Comparison of ENCODE assay signal across 10 mouse cellular contexts in genomic region chr9:44111909-44112308, GRCm38 (mm10). TPM values are rescaled to one million over a fixed set of nuclear protein-coding genes. Genes with fewer than 3 reads are reported as not detected.
DNase-seq lines count a peak whose midpoint lies in the region; ATAC-seq and TF ChIP-seq lines count a peak whose summit lies in the region.
"Not testable (repeated sequence)": the region's sequence is repeated elsewhere in the genome, so short reads cannot be mapped to it uniquely, and the experiment has no call there.
"Had no signal": no experiment of that assay in that cellular context is flagged by ENCODE, and none has a peak within 500 bp of the region (broad histone marks: within the 10 kb centered on the region; RNA-seq: fewer than 3 reads in every experiment).

No protein-coding gene starts in this region.

- H3K4me2 ChIP-seq in forebrain, embryonic 14.5 days (ENCODE audit: low read length), result peak overlapping the region; percentile 45
- H3K4me2 ChIP-seq in heart, embryonic 16.5 days (ENCODE audit: low read depth, low read length), result peak overlapping the region; percentile 65
- H3K4me2 ChIP-seq in intestine, postnatal 0 days (replicated peaks; ENCODE audit: low read depth), result peak overlapping the region; percentile 70; the same call in 1 of the 2 replicates
- H3K4me2 ChIP-seq in limb, embryonic 15.5 days, result peak overlapping the region; percentile 52
- peak overlapping the region; percentile 60 for H3K4me2 ChIP-seq in lung, embryonic 16.5 days (ENCODE audit: low read depth, low read length)
- peak overlapping the region; percentile 60 for H3K4me2 ChIP-seq in neural tube, embryonic 13.5 days

- not testable (repeated sequence) for H3K9ac ChIP-seq in forebrain, embryonic 14.5 days (ENCODE audit: low read length); heart, embryonic 16.5 days (ENCODE audit: low read length); intestine, postnatal 0 days (ENCODE audit: low read depth, low read length); limb, embryonic 15.5 days; lung, embryonic 16.5 days (ENCODE audit: low read length); neural tube, embryonic 13.5 days

- not testable (repeated sequence) for H3K27me3 ChIP-seq in embryonic facial prominence, embryonic 10.5 days (replicated peaks; ENCODE audit: low read depth, poor library complexity, severe bottlenecking); forebrain, embryonic 14.5 days (replicated peaks; ENCODE audit: control insufficient read depth, insufficient read depth, low read length); heart, embryonic 16.5 days (ENCODE audit: control insufficient read depth, insufficient read depth, low read length); intestine, postnatal 0 days (replicated peaks; ENCODE audit: control insufficient read depth, insufficient read depth, low read length); limb, embryonic 15.5 days; lung, embryonic 16.5 days (ENCODE audit: control insufficient read depth, insufficient read depth, low read depth, low read length); neural tube, embryonic 13.5 days

- 78% methylated on average over 10 of the region's 12 CpGs for WGBS in embryonic facial prominence, embryonic 10.5 days
- WGBS in forebrain, embryonic 14.5 days, result 72% methylated on average over 9 of the region's 12 CpGs
- WGBS in heart, embryonic 16.5 days, result 49% methylated on average over 10 of the region's 12 CpGs
- 45% methylated on average over 9 of the region's 12 CpGs for WGBS in intestine, postnatal 0 days
- 50% methylated on average over 10 of the region's 12 CpGs for WGBS in limb, embryonic 15.5 days
- 45% methylated on average over 9 of the region's 12 CpGs for WGBS in lung, embryonic 16.5 days
- WGBS in neural tube, embryonic 13.5 days, result 85% methylated on average over 10 of the region's 12 CpGs

- peak overlapping the region; percentile 88 for H3K4me3 ChIP-seq in embryonic facial prominence, embryonic 10.5 days
- peak overlapping the region; percentile 62; the same call in 1 of the 2 replicates for H3K4me3 ChIP-seq in forebrain, embryonic 14.5 days (ENCODE audit: low read depth, low read length)
- peak overlapping the region; percentile 83 for H3K4me3 ChIP-seq in heart, embryonic 16.5 days (ENCODE audit: low read length)
- H3K4me3 ChIP-seq in intestine, postnatal 0 days (ENCODE audit: low read depth, low read length); neural tube, embryonic 13.5 days: not testable (repeated sequence)
- H3K4me3 ChIP-seq in limb, embryonic 15.5 days, result peak overlapping the region; percentile 78; the same call in 1 of the 2 replicates
- peak overlapping the region; percentile 80 for H3K4me3 ChIP-seq in lung, embryonic 16.5 days (ENCODE audit: low read length)

- not testable (repeated sequence) for TF ChIP-seq CTCF in intestine, postnatal 0 days (IDR thresholded peaks at IDR 0.05; ENCODE audit: low read depth)

- H3K4me1 ChIP-seq in embryonic facial prominence, embryonic 10.5 days, result peaks cover 56% of the 10 kb centered on the region
- H3K4me1 ChIP-seq in forebrain, embryonic 14.5 days (ENCODE audit: control insufficient read depth, insufficient read depth, low read length), result peaks cover 20% of the 10 kb centered on the region
- peaks cover 32% of the 10 kb centered on the region for H3K4me1 ChIP-seq in heart, embryonic 16.5 days (ENCODE audit: control insufficient read depth, insufficient read depth, low read length)
- H3K4me1 ChIP-seq in intestine, postnatal 0 days (replicated peaks; ENCODE audit: control insufficient read depth, insufficient read depth, low read length), result not testable (repeated sequence)
- peaks cover 48% of the 10 kb centered on the region for H3K4me1 ChIP-seq in limb, embryonic 15.5 days
- peaks cover 37% of the 10 kb centered on the region for H3K4me1 ChIP-seq in lung, embryonic 16.5 days (replicated peaks; ENCODE audit: control insufficient read depth, insufficient read depth, low read length)
- peaks cover 59% of the 10 kb centered on the region for H3K4me1 ChIP-seq in neural tube, embryonic 13.5 days (replicated peaks)

- ATAC-seq in forebrain, embryonic 14.5 days; heart, embryonic 16.5 days (replicated peaks; ENCODE audit: extremely low read depth, insufficient read depth, low FRiP score); intestine, postnatal 0 days; limb, embryonic 15.5 days (ENCODE audit: insufficient number of reproducible peaks, low FRiP score, low TSS enrichment, low read depth); lung, embryonic 16.5 days (ENCODE audit: low read depth); neural tube, embryonic 13.5 days (ENCODE audit: low read depth): not testable (repeated sequence)

- DNase-seq in 3T3-L1 (ENCODE audit: low read depth, low spot score), result peak; percentile 69
- DNase-seq in embryonic facial prominence, embryonic 10.5 days (ENCODE audit: low spot score); forebrain, embryonic 14.5 days (ENCODE audit: low spot score): not testable (repeated sequence)

- peaks cover 39% of the 10 kb centered on the region for H3K36me3 ChIP-seq in embryonic facial prominence, embryonic 10.5 days (replicated peaks)
- H3K36me3 ChIP-seq in forebrain, embryonic 14.5 days (ENCODE audit: control insufficient read depth, insufficient read depth, low read length); heart, embryonic 16.5 days (ENCODE audit: control insufficient read depth, insufficient read depth); intestine, postnatal 0 days (ENCODE audit: control insufficient read depth, insufficient read depth); limb, embryonic 15.5 days; lung, embryonic 16.5 days (ENCODE audit: control insufficient read depth, insufficient read depth, low read length); neural tube, embryonic 13.5 days: not testable (repeated sequence)

- not testable (repeated sequence) for H3K9me3 ChIP-seq in embryonic facial prominence, embryonic 10.5 days; forebrain, embryonic 14.5 days (replicated peaks; ENCODE audit: control insufficient read depth, low read length); heart, embryonic 16.5 days (replicated peaks; ENCODE audit: control insufficient read depth, low read length); intestine, postnatal 0 days (ENCODE audit: control insufficient read depth); limb, embryonic 15.5 days; lung, embryonic 16.5 days (ENCODE audit: control insufficient read depth, low read length); neural tube, embryonic 13.5 days

- H3K27ac ChIP-seq in embryonic facial prominence, embryonic 10.5 days (replicated peaks); forebrain, embryonic 14.5 days (ENCODE audit: low read depth, low read length); heart, embryonic 16.5 days (ENCODE audit: low read length); intestine, postnatal 0 days (ENCODE audit: low read depth, low read length); limb, embryonic 15.5 days; lung, embryonic 16.5 days (ENCODE audit: low read length); neural tube, embryonic 13.5 days (replicated peaks): not testable (repeated sequence)

RNA-seq across cellular contexts. Expression of gene Gm49380, which starts 1.4 kb away (rescaled TPM):
- 0.31 and 0.49 TPM in 2 replicates for polyA plus RNA-seq in embryonic facial prominence, embryonic 10.5 days (2016; fragmentation: Nextera tagmentation; extraction: Ambion mirVana)
- polyA plus RNA-seq in forebrain, embryonic 14.5 days (2014; fragmentation: Nextera tagmentation; extraction: Ambion mirVana), result 0.11 and 0.16 TPM in 2 replicates
- polyA plus RNA-seq in heart, embryonic 16.5 days (2015; fragmentation: Nextera tagmentation; extraction: Ambion mirVana), result 0.07 and 0.20 TPM in 2 replicates
- 0.05 TPM in 1 of 2 replicates, not detected in the other for polyA plus RNA-seq in intestine, postnatal 0 days (2015; fragmentation: Nextera tagmentation; extraction: Ambion mirVana)
- 0.27 and 0.28 TPM in 2 replicates for polyA plus RNA-seq in limb, embryonic 15.5 days (2015; fragmentation: Nextera tagmentation; extraction: Ambion mirVana)
- 0.13 and 0.14 TPM in 2 replicates for polyA plus RNA-seq in lung, embryonic 16.5 days (2015; fragmentation: Nextera tagmentation; extraction: Ambion mirVana)
- polyA plus RNA-seq in neural tube, embryonic 13.5 days (2015; fragmentation: Nextera tagmentation; extraction: Ambion mirVana), result 0.18 and 0.28 TPM in 2 replicates
- polyA plus RNA-seq: activated CD4-positive, CD25-positive, alpha-beta regulatory T cell, adult 4 months; inflammation-experienced regulatory T-cells, adult 6 months had no signal

RNA-seq across cellular contexts. Expression of gene Rnf26, which starts 1.4 kb away (rescaled TPM):
- 80.1 and 80.9 TPM in 2 replicates for polyA plus RNA-seq in embryonic facial prominence, embryonic 10.5 days (2016; fragmentation: Nextera tagmentation; extraction: Ambion mirVana)
- 31.3 and 35.1 TPM in 2 replicates for polyA plus RNA-seq in forebrain, embryonic 14.5 days (2014; fragmentation: Nextera tagmentation; extraction: Ambion mirVana)
- 31.7 and 36.6 TPM in 2 replicates for polyA plus RNA-seq in heart, embryonic 16.5 days (2015; fragmentation: Nextera tagmentation; extraction: Ambion mirVana)
- polyA plus RNA-seq in intestine, postnatal 0 days (2015; fragmentation: Nextera tagmentation; extraction: Ambion mirVana), result 18.4 and 18.8 TPM in 2 replicates
- polyA plus RNA-seq in limb, embryonic 15.5 days (2015; fragmentation: Nextera tagmentation; extraction: Ambion mirVana), result 61.9 and 70.5 TPM in 2 replicates
- polyA plus RNA-seq in lung, embryonic 16.5 days (2015; fragmentation: Nextera tagmentation; extraction: Ambion mirVana), result 60.1 and 63.8 TPM in 2 replicates
- polyA plus RNA-seq in neural tube, embryonic 13.5 days (2015; fragmentation: Nextera tagmentation; extraction: Ambion mirVana), result 34.5 and 35.4 TPM in 2 replicates

RNA-seq across cellular contexts. Expression of gene C1qtnf5, which starts 4.9 kb away (rescaled TPM):
- polyA plus RNA-seq in embryonic facial prominence, embryonic 10.5 days (2016; fragmentation: Nextera tagmentation; extraction: Ambion mirVana), result 0.27 and 0.75 TPM in 2 replicates
- polyA plus RNA-seq in forebrain, embryonic 14.5 days (2014; fragmentation: Nextera tagmentation; extraction: Ambion mirVana), result 2.6 and 3.2 TPM in 2 replicates
- polyA plus RNA-seq in heart, embryonic 16.5 days (2015; fragmentation: Nextera tagmentation; extraction: Ambion mirVana), result 3.5 and 4.2 TPM in 2 replicates
- 5.4 and 6.0 TPM in 2 replicates for polyA plus RNA-seq in intestine, postnatal 0 days (2015; fragmentation: Nextera tagmentation; extraction: Ambion mirVana)
- 8.5 and 9.4 TPM in 2 replicates for polyA plus RNA-seq in limb, embryonic 15.5 days (2015; fragmentation: Nextera tagmentation; extraction: Ambion mirVana)
- 5.4 and 5.6 TPM in 2 replicates for polyA plus RNA-seq in lung, embryonic 16.5 days (2015; fragmentation: Nextera tagmentation; extraction: Ambion mirVana)
- polyA plus RNA-seq in neural tube, embryonic 13.5 days (2015; fragmentation: Nextera tagmentation; extraction: Ambion mirVana), result 3.1 and 3.6 TPM in 2 replicates
- polyA plus RNA-seq: activated CD4-positive, CD25-positive, alpha-beta regulatory T cell, adult 4 months; inflammation-experienced regulatory T-cells, adult 6 months had no signal

RNA-seq across cellular contexts. Expression of gene Mfrp, which starts 10.4 kb away (rescaled TPM):
- polyA plus RNA-seq in embryonic facial prominence, embryonic 10.5 days (2016; fragmentation: Nextera tagmentation; extraction: Ambion mirVana), result 0.09 and 0.12 TPM in 2 replicates
- polyA plus RNA-seq in forebrain, embryonic 14.5 days (2014; fragmentation: Nextera tagmentation; extraction: Ambion mirVana), result 0.31 TPM in 1 of 2 replicates, not detected in the other
- 0.12 TPM in 1 of 2 replicates, not detected in the other for polyA plus RNA-seq in heart, embryonic 16.5 days (2015; fragmentation: Nextera tagmentation; extraction: Ambion mirVana)
- 0.05 TPM in 1 of 2 replicates, not detected in the other for polyA plus RNA-seq in intestine, postnatal 0 days (2015; fragmentation: Nextera tagmentation; extraction: Ambion mirVana)
- 0.10 and 0.20 TPM in 2 replicates for polyA plus RNA-seq in limb, embryonic 15.5 days (2015; fragmentation: Nextera tagmentation; extraction: Ambion mirVana)
- polyA plus RNA-seq in lung, embryonic 16.5 days (2015; fragmentation: Nextera tagmentation; extraction: Ambion mirVana), result 0.20 and 0.21 TPM in 2 replicates
- polyA plus RNA-seq in neural tube, embryonic 13.5 days (2015; fragmentation: Nextera tagmentation; extraction: Ambion mirVana), result not detected in 2 replicates
- polyA plus RNA-seq: activated CD4-positive, CD25-positive, alpha-beta regulatory T cell, adult 4 months; inflammation-experienced regulatory T-cells, adult 6 months had no signal

RNA-seq across cellular contexts. Expression of gene Mcam, which starts 22.4 kb away (rescaled TPM):
- polyA plus RNA-seq in embryonic facial prominence, embryonic 10.5 days (2016; fragmentation: Nextera tagmentation; extraction: Ambion mirVana), result 11.2 and 12.3 TPM in 2 replicates
- 13.2 and 14.1 TPM in 2 replicates for polyA plus RNA-seq in forebrain, embryonic 14.5 days (2014; fragmentation: Nextera tagmentation; extraction: Ambion mirVana)
- polyA plus RNA-seq in heart, embryonic 16.5 days (2015; fragmentation: Nextera tagmentation; extraction: Ambion mirVana), result 104 and 111 TPM in 2 replicates
- polyA plus RNA-seq in intestine, postnatal 0 days (2015; fragmentation: Nextera tagmentation; extraction: Ambion mirVana), result 31.5 and 34.0 TPM in 2 replicates
- polyA plus RNA-seq in limb, embryonic 15.5 days (2015; fragmentation: Nextera tagmentation; extraction: Ambion mirVana), result 41.5 and 47.3 TPM in 2 replicates
- polyA plus RNA-seq in lung, embryonic 16.5 days (2015; fragmentation: Nextera tagmentation; extraction: Ambion mirVana), result 99.1 and 104 TPM in 2 replicates
- 21.0 and 23.6 TPM in 2 replicates for polyA plus RNA-seq in neural tube, embryonic 13.5 days (2015; fragmentation: Nextera tagmentation; extraction: Ambion mirVana)
